Mouse (Mus musculus) testis, adult 2 months (tissue): ENCODE data around the gene Mgrn1.

Experiments
- CTCF ChIP-seq: fragments of 200-500 bp; IDR thresholded peaks from 2 replicates; pipeline ENCODE4 v1.5.1; 2012; ENCODE audit warnings: low read depth, mild to moderate bottlenecking, inconsistent platforms, low read length, moderate library complexity; ENCODE audit not compliant: control insufficient read depth, insufficient read depth, insufficient replicate concordance
- POLR2A ChIP-seq: fragments of 200-500 bp; IDR thresholded peaks from 2 replicates; pipeline ENCODE4 v1.6.1; 2012; ENCODE audit warnings: low read depth, mild to moderate bottlenecking, inconsistent platforms, low read length, moderate library complexity; ENCODE audit not compliant: control insufficient read depth

DNA sequence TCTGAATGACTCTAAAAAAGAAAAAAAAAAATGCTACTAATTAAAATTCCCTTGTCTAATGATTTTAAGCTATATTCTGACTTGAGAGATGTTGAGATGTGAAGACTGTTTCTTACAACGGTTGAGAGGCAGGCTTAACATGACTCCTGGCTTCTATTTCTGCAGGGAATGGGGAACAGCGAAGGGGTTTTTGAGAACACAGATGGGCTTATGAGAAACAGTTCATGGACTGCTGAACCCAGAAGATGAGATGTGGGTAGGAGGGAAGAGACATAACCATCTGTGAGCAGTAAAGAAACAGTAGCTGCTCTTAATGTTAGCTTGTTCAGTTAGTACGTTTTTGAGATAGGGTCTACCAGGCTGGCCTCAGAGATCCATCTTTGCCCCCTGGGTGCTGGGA is 70.6 kb downstream of the Mgrn1 start:
- no peak for TF ChIP-seq CTCF
- TF ChIP-seq POLR2A: no peak
